Mouse (Mus musculus) forebrain, embryonic 15.5 days (tissue): ENCODE data around the gene Wdr83os. TPM values are rescaled to one million over a fixed set of nuclear protein-coding genes. Genes with fewer than 3 reads are reported as not detected.

Experiments used
- ATAC-seq: fragments of 200-750 bp; cut with Nextera tagmentation; replicated peaks from 2 replicates; pipeline ENCODE4 v1.8.0; 2017; ENCODE audit warnings: mild to moderate bottlenecking, moderate TSS enrichment, moderate library complexity
- H3K27ac ChIP-seq: fragments of 300-500 bp; sonication (generic); replicated peaks from 2 replicates; pipeline ENCODE4 v1.5.1; 2015; ENCODE audit warnings: mild to moderate bottlenecking, inconsistent platforms
- H3K27me3 ChIP-seq: fragments of 300-500 bp; sonication (generic); 2 replicates; pipeline ENCODE4 v1.6.1; 2015; ENCODE audit warnings: inconsistent platforms
- H3K36me3 ChIP-seq: fragments of 300-500 bp; sonication (generic); 2 replicates; pipeline ENCODE4 v1.6.1; 2015; ENCODE audit warnings: mild to moderate bottlenecking, inconsistent platforms
- H3K4me1 ChIP-seq: fragments of 300-500 bp; sonication (generic); 2 replicates; pipeline ENCODE4 v1.6.1; 2015; ENCODE audit warnings: inconsistent platforms
- H3K4me2 ChIP-seq: fragments of 300-500 bp; sonication (generic); replicated peaks from 2 replicates; pipeline ENCODE4 v1.6.1; 2015; ENCODE audit warnings: mild to moderate bottlenecking, inconsistent platforms
- H3K4me3 ChIP-seq: fragments of 300-500 bp; sonication (generic); 2 replicates; pipeline ENCODE4 v1.5.1; 2015; ENCODE audit warnings: mild to moderate bottlenecking, inconsistent platforms
- H3K9ac ChIP-seq: fragments of 300-500 bp; sonication (generic); replicated peaks from 2 replicates; pipeline ENCODE4 v1.6.1; 2015; ENCODE audit warnings: mild to moderate bottlenecking, inconsistent platforms
- H3K9me3 ChIP-seq: fragments of 300-500 bp; sonication (generic); 2 replicates; pipeline ENCODE4 v1.6.1; 2016; ENCODE audit warnings: inconsistent platforms
- WGBS: fragments of 180-500 bp; shearing (Covaris S2); methylation state at CpG from one replicate; pipeline ENCODE4 v1.1.7; 2015; ENCODE audit warnings: mixed read lengths; 5-methylcytosine and 5-hydroxymethylcytosine counted together
- polyA plus RNA-seq: library from polyadenylated mRNA; unstranded; fragments of >200 nt; fragmentation: Nextera tagmentation; extraction: Ambion mirVana; gene quantifications from 2 replicates; pipeline ENCODE4 v1.2.1, GENCODE M21; 2015

The Wdr83os gene
- polyA plus RNA-seq = 120 and 132 TPM in 2 replicates

- H3K36me3 ChIP-seq = peaks cover 20% of the 10 kb centered on the region
- WGBS = 1% methylated on average over 28 of the region's 30 CpGs
- peaks cover 37% of the 10 kb centered on the region for H3K4me1 ChIP-seq
- peak within 1 kb of the TSS; percentile 69 for H3K27ac ChIP-seq
- peak within 1 kb of the TSS; percentile 86 for H3K9ac ChIP-seq
- no peaks in the 10 kb centered on the region for H3K9me3 ChIP-seq
- peak; percentile 8; the same call in 1 of the 2 replicates for ATAC-seq
- no peaks in the 10 kb centered on the region for H3K27me3 ChIP-seq
- H3K4me3 ChIP-seq = peak within 1 kb of the TSS; percentile 77
- H3K4me2 ChIP-seq = peak within 1 kb of the TSS; percentile 96
Observed at GRCm38 (mm10) chr8:85080532-85081215, at the start of gene Wdr83os. Gene Wdr83os (plus strand): TSS chr8:85080740.

GRCm38 (mm10) chr8:85032622-85033311 is 47.8 kb upstream of the Wdr83os start:
- Histone ChIP-seq H3K9ac (no peak overlapping the region), H3K9me3 (no peaks in the 10 kb centered on the region), H3K27me3 (no peaks in the 10 kb centered on the region), H3K27ac (no peak overlapping the region), H3K4me3 (no peak overlapping the region), H3K4me1 (peaks cover 32% of the 10 kb centered on the region), H3K4me2 (no peak overlapping the region), H3K36me3 (peaks cover 39% of the 10 kb centered on the region)
- ATAC-seq = no peak
- 91% methylated on average over 4 of the region's 4 CpGs for WGBS

- peaks cover 39% of the 10 kb centered on the region for H3K36me3 ChIP-seq
- H3K9ac ChIP-seq = no peak overlapping the region
- no peak for ATAC-seq
- H3K4me2 ChIP-seq = no peak overlapping the region
- peaks cover 30% of the 10 kb centered on the region for H3K4me1 ChIP-seq
- 74% methylated on average over 1 of the region's 1 CpGs for WGBS
- H3K27ac ChIP-seq = no peak overlapping the region
- no peak overlapping the region for H3K4me3 ChIP-seq
- no peaks in the 10 kb centered on the region for H3K27me3 ChIP-seq
- no peaks in the 10 kb centered on the region for H3K9me3 ChIP-seq
Observed at GRCm38 (mm10) chr8:85033867-85034266, 46.7 kb upstream of the Wdr83os start.

GRCm38 (mm10) chr8:85034764-85035163 is 45.8 kb upstream of the Wdr83os start:
- WGBS = 4% methylated on average over 13 of the region's 13 CpGs
- H3K4me1 ChIP-seq = peaks cover 30% of the 10 kb centered on the region
- peak overlapping the region; percentile 88 for H3K4me3 ChIP-seq
- H3K9me3 ChIP-seq = no peaks in the 10 kb centered on the region
- no peak overlapping the region for H3K27ac ChIP-seq
- ATAC-seq = no peak
- peak overlapping the region; percentile 93 for H3K4me2 ChIP-seq
- H3K9ac ChIP-seq = no peak overlapping the region
- no peaks in the 10 kb centered on the region for H3K27me3 ChIP-seq
- H3K36me3 ChIP-seq = peaks cover 37% of the 10 kb centered on the region

GRCm38 (mm10) chr8:85035165-85035727 is 45.3 kb upstream of the Wdr83os start:
- Histone ChIP-seq H3K36me3 (peaks cover 32% of the 10 kb centered on the region), H3K4me3 (peak overlapping the region; percentile 88), H3K9me3 (no peaks in the 10 kb centered on the region), H3K9ac (peak overlapping the region; percentile 69), H3K27ac (peak overlapping the region; percentile 99; the same call in 1 of the 2 replicates), H3K4me2 (peak overlapping the region; percentile 93), H3K4me1 (peaks cover 30% of the 10 kb centered on the region), H3K27me3 (no peaks in the 10 kb centered on the region)
- ATAC-seq = no peak
- 6% methylated on average over 12 of the region's 12 CpGs for WGBS

GRCm38 (mm10) chr8:85035728-85036310 is 44.7 kb upstream of the Wdr83os start:
- no peak; the same call in 1 of the 2 replicates for ATAC-seq
- Histone ChIP-seq H3K9me3 (no peaks in the 10 kb centered on the region), H3K27ac (peak overlapping the region; percentile 99), H3K4me1 (peaks cover 30% of the 10 kb centered on the region), H3K4me3 (peak overlapping the region; percentile 88), H3K36me3 (peaks cover 32% of the 10 kb centered on the region), H3K4me2 (peak overlapping the region; percentile 93), H3K9ac (peak overlapping the region; percentile 69), H3K27me3 (no peaks in the 10 kb centered on the region)
- WGBS = under 1% methylated on average over 15 of the region's 15 CpGs

- peak overlapping the region; percentile 69 for H3K9ac ChIP-seq
- peaks cover 33% of the 10 kb centered on the region for H3K36me3 ChIP-seq
- H3K4me2 ChIP-seq = peak overlapping the region; percentile 93
- peak overlapping the region; percentile 88 for H3K4me3 ChIP-seq
- peaks cover 30% of the 10 kb centered on the region for H3K4me1 ChIP-seq
- no peaks in the 10 kb centered on the region for H3K27me3 ChIP-seq
- peak overlapping the region; percentile 99 for H3K27ac ChIP-seq
- ATAC-seq = peak; percentile 47
- WGBS = 1% methylated on average over 9 of the region's 9 CpGs
- H3K9me3 ChIP-seq = no peaks in the 10 kb centered on the region
Observed at GRCm38 (mm10) chr8:85036381-85036717, 44.2 kb upstream of the Wdr83os start.

GRCm38 (mm10) chr8:85036718-85037365 is 43.7 kb upstream of the Wdr83os start, which contains the start of gene Tnpo2:
Gene Tnpo2 (plus strand): TSS chr8:85036915.
- Histone ChIP-seq H3K4me3 (peak within 1 kb of the TSS; percentile 88), H3K9ac (peak within 1 kb of the TSS; percentile 87), H3K27me3 (no peaks in the 10 kb centered on the region), H3K36me3 (peaks cover 32% of the 10 kb centered on the region), H3K27ac (peak within 1 kb of the TSS; percentile 99), H3K9me3 (no peaks in the 10 kb centered on the region), H3K4me1 (peaks cover 30% of the 10 kb centered on the region), H3K4me2 (peak within 1 kb of the TSS; percentile 93)
- ATAC-seq = peak; percentile 90
- under 1% methylated on average over 55 of the region's 59 CpGs for WGBS

- H3K9me3 ChIP-seq = no peaks in the 10 kb centered on the region
- H3K9ac ChIP-seq = peak overlapping the region; percentile 87
- H3K27me3 ChIP-seq = no peaks in the 10 kb centered on the region
- H3K36me3 ChIP-seq = peaks cover 28% of the 10 kb centered on the region
- WGBS = 0% methylated on average over 14 of the region's 14 CpGs
- H3K4me2 ChIP-seq = peak overlapping the region; percentile 93
- H3K4me3 ChIP-seq = peak overlapping the region; percentile 88
- H3K4me1 ChIP-seq = peaks cover 30% of the 10 kb centered on the region
- ATAC-seq = peak; percentile 65
- peak overlapping the region; percentile 99 for H3K27ac ChIP-seq
Observed at GRCm38 (mm10) chr8:85037366-85037680, 43.2 kb upstream of the Wdr83os start.

- WGBS = under 1% methylated on average over 57 of the region's 57 CpGs
- H3K4me2 ChIP-seq = peak overlapping the region; percentile 93
- peak overlapping the region; percentile 88 for H3K4me3 ChIP-seq
- H3K36me3 ChIP-seq = peaks cover 24% of the 10 kb centered on the region
- H3K27me3 ChIP-seq = no peaks in the 10 kb centered on the region
- peaks cover 30% of the 10 kb centered on the region for H3K4me1 ChIP-seq
- peak overlapping the region; percentile 87 for H3K9ac ChIP-seq
- ATAC-seq = 0 out of 2 replicates have a peak, but pooled peaks have one; percentile 7
- H3K27ac ChIP-seq = peak overlapping the region; percentile 99
- no peaks in the 10 kb centered on the region for H3K9me3 ChIP-seq
Observed at GRCm38 (mm10) chr8:85037681-85038531, 42.6 kb upstream of the Wdr83os start.

GRCm38 (mm10) chr8:85043619-85044018 is 36.9 kb upstream of the Wdr83os start:
- no peak overlapping the region for H3K4me2 ChIP-seq
- H3K27me3 ChIP-seq = no peaks in the 10 kb centered on the region
- H3K36me3 ChIP-seq = peaks cover 66% of the 10 kb centered on the region
- no peak overlapping the region for H3K27ac ChIP-seq
- H3K9me3 ChIP-seq = no peaks in the 10 kb centered on the region
- H3K4me1 ChIP-seq = peaks cover 7% of the 10 kb centered on the region
- no peak for ATAC-seq
- no peak overlapping the region for H3K4me3 ChIP-seq
- H3K9ac ChIP-seq = no peak overlapping the region
- 93% methylated on average over 6 of the region's 6 CpGs for WGBS
